Mouse (Mus musculus): ENCODE results near the gene Sox5. TPM values are rescaled to one million over a fixed set of nuclear protein-coding genes. Genes with fewer than 3 reads are reported as not detected.

Gene Sox5
- polyA plus RNA-seq, 1 experiment from 2014 or later, result 33.0 TPM

- 73% methylated on average over 3 of the region's 3 CpGs for WGBS
- Histone ChIP-seq H3K4me3 (no peak overlapping the region), H3K4me1 (no peaks in the 10 kb centered on the region), H3K36me3 (no peaks in the 10 kb centered on the region), H3K27me3 (replicated peaks) (no peaks in the 10 kb centered on the region), H3K27ac (no peak overlapping the region), H3K9ac (no peak overlapping the region), H3K9me3 (no peaks in the 10 kb centered on the region; the same call in 1 of the 2 replicates), H3K4me2 (replicated peaks) (no peak overlapping the region)
- no peak for ATAC-seq (ENCODE audit: low FRiP score, low read depth)
These were observed 40.6 kb downstream of the Sox5 start for GRCm38 (mm10) chr6:144741080-144741655.

GRCm38 (mm10) chr6:144740343-144740742 is 41.4 kb downstream of the Sox5 start:
- Histone ChIP-seq H3K27me3 (replicated peaks) (no peaks in the 10 kb centered on the region), H3K4me3 (no peak overlapping the region), H3K9ac (no peak overlapping the region), H3K36me3 (no peaks in the 10 kb centered on the region), H3K4me2 (replicated peaks) (no peak overlapping the region), H3K4me1 (no peaks in the 10 kb centered on the region), H3K27ac (no peak overlapping the region), H3K9me3 (no peaks in the 10 kb centered on the region; the same call in 1 of the 2 replicates)
- 90% methylated on average over 3 of the region's 3 CpGs for WGBS
- ATAC-seq (ENCODE audit: low FRiP score, low read depth), result no peak

DNA sequence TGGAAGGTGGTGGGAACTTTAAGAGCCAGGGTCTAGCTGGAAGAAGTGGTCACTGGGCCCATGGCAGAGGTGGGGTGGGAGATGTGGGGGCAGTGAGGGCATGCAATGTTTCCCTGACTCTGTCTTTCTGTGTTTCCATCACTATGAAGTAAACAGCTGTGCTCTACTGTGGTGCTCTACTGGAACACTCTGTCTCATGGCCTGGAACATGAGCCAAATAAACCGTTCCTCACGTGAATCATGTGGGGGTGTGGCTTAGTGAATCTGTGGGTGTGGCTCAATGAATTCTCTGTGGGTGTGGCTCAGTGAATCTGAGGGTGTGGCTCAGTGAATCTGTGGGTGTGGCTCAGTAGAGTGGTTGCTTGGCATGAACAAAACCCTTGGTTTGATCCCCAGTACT is 42.0 kb downstream of the Sox5 start:
- no peaks in the 10 kb centered on the region; the same call in 1 of the 2 replicates for H3K9me3 ChIP-seq
- WGBS, result 91% methylated on average over 2 of the region's 2 CpGs
- no peaks in the 10 kb centered on the region for H3K27me3 ChIP-seq (replicated peaks)
- no peaks in the 10 kb centered on the region for H3K4me1 ChIP-seq
- no peaks in the 10 kb centered on the region for H3K36me3 ChIP-seq
- no peak overlapping the region for H3K4me2 ChIP-seq (replicated peaks)
- no peak overlapping the region for H3K27ac ChIP-seq
- ATAC-seq (ENCODE audit: low FRiP score, low read depth), result no peak
- H3K4me3 ChIP-seq, result no peak overlapping the region
- no peak overlapping the region for H3K9ac ChIP-seq

DNA sequence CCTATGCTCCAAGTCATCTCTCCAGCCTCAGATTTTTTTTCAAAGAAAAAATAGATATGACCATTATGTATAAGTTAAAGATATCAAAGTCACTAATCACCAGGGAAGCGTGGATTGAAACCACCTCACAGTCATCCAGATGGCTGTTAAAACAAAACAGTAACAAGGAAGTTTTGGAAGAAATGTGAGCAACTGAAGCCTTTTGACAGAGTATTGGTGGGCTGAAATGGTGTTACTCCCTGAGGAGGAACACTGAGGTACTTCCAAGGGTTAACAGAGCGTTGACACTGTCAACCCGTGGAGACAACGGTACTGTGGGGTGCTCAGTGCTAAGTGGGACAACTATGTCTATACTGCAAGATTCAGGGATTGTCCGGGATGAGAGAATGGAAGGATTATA is 44.0 kb downstream of the Sox5 start:
- Histone ChIP-seq H3K27me3 (replicated peaks) (no peaks in the 10 kb centered on the region), H3K9me3 (no peaks in the 10 kb centered on the region; the same call in 1 of the 2 replicates), H3K27ac (no peak overlapping the region), H3K9ac (no peak overlapping the region), H3K4me2 (replicated peaks) (no peak overlapping the region), H3K4me3 (no peak overlapping the region), H3K36me3 (no peaks in the 10 kb centered on the region), H3K4me1 (no peaks in the 10 kb centered on the region)
- WGBS, result 93% methylated on average over 5 of the region's 5 CpGs
- no peak for ATAC-seq (ENCODE audit: low FRiP score, low read depth)

GRCm38 (mm10) chr6:144731251-144731970 is 50.4 kb downstream of the Sox5 start:
- Histone ChIP-seq H3K4me1 (no peaks in the 10 kb centered on the region), H3K27ac (no peak overlapping the region), H3K9ac (no peak overlapping the region), H3K27me3 (replicated peaks) (no peaks in the 10 kb centered on the region), H3K4me2 (replicated peaks) (no peak overlapping the region), H3K36me3 (no peaks in the 10 kb centered on the region), H3K4me3 (no peak overlapping the region), H3K9me3 (no peaks in the 10 kb centered on the region)
- ATAC-seq (ENCODE audit: low FRiP score, low read depth), result no peak
- 89% methylated on average over 10 of the region's 10 CpGs for WGBS

- WGBS, result 83% methylated on average over 12 of the region's 12 CpGs
- Histone ChIP-seq H3K4me1 (no peaks in the 10 kb centered on the region), H3K4me2 (replicated peaks) (no peak overlapping the region)
These were observed 58.1 kb downstream of the Sox5 start for GRCm38 (mm10) chr6:144723530-144724144.

DNA sequence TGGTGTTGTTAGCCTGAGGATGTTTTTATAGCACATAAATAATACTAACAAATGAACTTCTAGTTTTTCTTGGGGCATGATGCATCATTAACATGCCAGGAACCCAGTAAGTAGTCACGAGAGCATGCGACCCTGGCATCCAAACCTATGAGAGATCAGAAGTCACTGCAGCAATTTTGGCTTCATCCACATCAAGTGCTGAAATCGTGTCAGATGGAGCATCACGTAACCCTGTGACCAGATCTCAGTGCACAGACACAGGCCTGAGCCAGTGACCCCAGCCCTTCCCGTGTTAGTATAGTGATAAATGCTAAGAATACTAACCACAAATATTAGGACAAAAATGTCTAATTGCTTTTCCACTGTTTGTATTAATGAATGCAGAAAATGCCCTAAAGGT is 58.8 kb downstream of the Sox5 start:
- Histone ChIP-seq H3K4me3 (no peak overlapping the region), H3K27ac (no peak overlapping the region), H3K36me3 (no peaks in the 10 kb centered on the region), H3K27me3 (replicated peaks) (no peaks in the 10 kb centered on the region), H3K9me3 (no peaks in the 10 kb centered on the region), H3K4me1 (no peaks in the 10 kb centered on the region), H3K4me2 (replicated peaks) (no peak overlapping the region), H3K9ac (no peak overlapping the region)
- 91% methylated on average over 5 of the region's 5 CpGs for WGBS
- ATAC-seq (ENCODE audit: low FRiP score, low read depth), result no peak

More at GRCm38 (mm10) chr6:144723530-144724144, 58.1 kb downstream of the Sox5 start:
- Histone ChIP-seq H3K4me3 (no peak overlapping the region), H3K9me3 (no peaks in the 10 kb centered on the region), H3K9ac (no peak overlapping the region), H3K27ac (no peak overlapping the region), H3K36me3 (no peaks in the 10 kb centered on the region), H3K27me3 (replicated peaks) (no peaks in the 10 kb centered on the region)
- ATAC-seq (ENCODE audit: low FRiP score, low read depth), result no peak

DNA sequence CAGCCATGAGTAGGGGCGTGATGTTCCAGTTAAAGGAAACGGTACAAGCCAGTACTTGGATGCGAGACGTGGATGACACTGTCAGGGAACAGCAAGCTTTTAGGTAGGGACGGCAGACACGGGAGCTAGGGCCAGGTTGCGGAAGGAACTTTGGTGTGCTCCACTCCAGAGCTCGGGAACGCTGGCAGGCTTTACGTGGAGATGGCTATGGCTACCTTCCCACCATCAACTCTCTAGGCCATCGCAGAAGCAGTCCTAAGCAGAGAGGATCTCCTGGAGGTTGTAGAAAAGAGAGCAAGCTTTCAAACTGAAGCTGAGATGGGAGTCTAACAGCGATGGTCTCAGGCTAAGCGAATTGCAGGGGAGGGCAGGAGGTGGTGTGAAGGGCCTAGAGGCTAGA is 60.9 kb downstream of the Sox5 start:
- Histone ChIP-seq H3K4me3 (no peak overlapping the region), H3K4me2 (replicated peaks) (no peak overlapping the region), H3K36me3 (no peaks in the 10 kb centered on the region), H3K9ac (no peak overlapping the region), H3K9me3 (no peaks in the 10 kb centered on the region), H3K4me1 (no peaks in the 10 kb centered on the region), H3K27me3 (replicated peaks) (no peaks in the 10 kb centered on the region), H3K27ac (no peak overlapping the region)
- ATAC-seq (ENCODE audit: low FRiP score, low read depth), result no peak
- WGBS, result 95% methylated on average over 13 of the region's 13 CpGs

DNA sequence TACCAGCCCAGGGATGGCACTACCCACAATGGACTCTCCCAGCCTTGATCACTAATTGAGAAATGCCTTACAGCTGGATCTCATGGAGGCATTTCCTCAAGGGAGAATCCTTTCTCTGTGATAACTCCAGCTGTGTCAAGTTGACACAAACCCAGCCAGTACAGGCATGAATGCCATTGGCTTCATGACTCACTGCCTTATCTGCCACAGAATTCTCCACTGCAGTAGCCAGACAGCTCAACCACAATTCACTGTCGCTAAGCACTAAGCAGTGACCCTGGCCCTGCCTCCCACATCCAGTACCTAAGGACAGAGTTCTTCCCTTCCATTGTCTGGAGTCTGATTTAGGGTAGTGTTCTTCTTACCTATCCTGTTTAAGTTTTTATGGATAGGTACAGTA is 65.4 kb downstream of the Sox5 start:
- no peak overlapping the region for H3K9ac ChIP-seq
- no peak overlapping the region for H3K27ac ChIP-seq
- no peak overlapping the region for H3K4me3 ChIP-seq
- no peak for ATAC-seq (ENCODE audit: low FRiP score, low read depth)
- H3K9me3 ChIP-seq, result no peaks in the 10 kb centered on the region
- peaks cover 9% of the 10 kb centered on the region; the same call in 1 of the 2 replicates for H3K4me1 ChIP-seq
- no peak overlapping the region for H3K4me2 ChIP-seq (replicated peaks)
- no peaks in the 10 kb centered on the region for H3K36me3 ChIP-seq
- H3K27me3 ChIP-seq (replicated peaks), result no peaks in the 10 kb centered on the region
- WGBS, result 88% methylated on average over 1 of the region's 1 CpGs

DNA sequence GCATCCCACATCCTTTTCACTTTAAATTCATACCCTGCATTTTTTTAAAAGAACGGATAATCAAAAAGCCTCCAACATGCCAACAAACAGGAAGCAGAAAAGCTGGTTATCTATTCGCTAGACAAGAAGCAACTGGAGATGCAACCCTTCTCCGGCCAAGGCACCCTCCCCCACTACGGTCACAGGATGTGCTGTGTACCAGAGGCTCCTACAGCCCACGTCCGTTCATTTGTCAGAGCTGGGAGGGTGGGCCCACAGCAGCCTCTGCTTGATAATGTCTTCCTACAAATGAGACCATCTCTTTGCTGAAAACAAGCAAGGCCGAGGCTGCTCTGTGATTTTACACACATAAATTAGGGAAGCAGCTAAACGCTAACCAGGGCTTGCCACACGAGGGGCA is 69.9 kb downstream of the Sox5 start:
- no peak overlapping the region for H3K9ac ChIP-seq
- H3K27ac ChIP-seq, result no peak overlapping the region
- H3K36me3 ChIP-seq, result no peaks in the 10 kb centered on the region
- no peaks in the 10 kb centered on the region for H3K9me3 ChIP-seq
- H3K27me3 ChIP-seq (replicated peaks), result no peaks in the 10 kb centered on the region
- peaks cover 9% of the 10 kb centered on the region; the same call in 1 of the 2 replicates for H3K4me1 ChIP-seq
- ATAC-seq (ENCODE audit: low FRiP score, low read depth), result no peak
- WGBS, result 43% methylated on average over 9 of the region's 9 CpGs
- no peak overlapping the region for H3K4me3 ChIP-seq
- peak overlapping the region; percentile 12 for H3K4me2 ChIP-seq (replicated peaks)

DNA sequence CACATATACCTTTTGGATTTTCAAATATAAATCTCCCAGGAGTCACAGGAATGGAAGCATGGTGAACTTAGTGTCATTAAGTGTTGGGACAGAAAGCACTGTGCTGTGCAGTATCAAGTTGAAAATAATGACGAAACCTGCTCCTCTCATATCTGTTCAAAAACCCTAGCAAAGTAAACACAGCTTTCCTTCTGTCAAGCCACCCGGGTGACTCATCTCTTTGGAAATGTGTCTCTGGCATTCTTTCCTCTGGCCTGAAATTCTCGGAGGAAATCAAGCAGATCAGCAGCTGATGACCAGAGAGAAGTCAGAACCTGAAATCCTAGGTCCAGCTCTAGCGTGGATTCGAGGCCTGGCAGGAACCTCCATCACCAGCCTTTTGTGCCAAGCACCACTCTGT is 71.0 kb downstream of the Sox5 start:
- no peak overlapping the region for H3K27ac ChIP-seq
- peaks cover 9% of the 10 kb centered on the region; the same call in 1 of the 2 replicates for H3K4me1 ChIP-seq
- H3K4me3 ChIP-seq, result no peak overlapping the region
- ATAC-seq (ENCODE audit: low FRiP score, low read depth), result no peak
- no peaks in the 10 kb centered on the region for H3K27me3 ChIP-seq (replicated peaks)
- H3K4me2 ChIP-seq (replicated peaks), result no peak overlapping the region
- H3K36me3 ChIP-seq, result no peaks in the 10 kb centered on the region
- WGBS, result 66% methylated on average over 5 of the region's 5 CpGs
- H3K9ac ChIP-seq, result no peak overlapping the region
- no peaks in the 10 kb centered on the region for H3K9me3 ChIP-seq

DNA sequence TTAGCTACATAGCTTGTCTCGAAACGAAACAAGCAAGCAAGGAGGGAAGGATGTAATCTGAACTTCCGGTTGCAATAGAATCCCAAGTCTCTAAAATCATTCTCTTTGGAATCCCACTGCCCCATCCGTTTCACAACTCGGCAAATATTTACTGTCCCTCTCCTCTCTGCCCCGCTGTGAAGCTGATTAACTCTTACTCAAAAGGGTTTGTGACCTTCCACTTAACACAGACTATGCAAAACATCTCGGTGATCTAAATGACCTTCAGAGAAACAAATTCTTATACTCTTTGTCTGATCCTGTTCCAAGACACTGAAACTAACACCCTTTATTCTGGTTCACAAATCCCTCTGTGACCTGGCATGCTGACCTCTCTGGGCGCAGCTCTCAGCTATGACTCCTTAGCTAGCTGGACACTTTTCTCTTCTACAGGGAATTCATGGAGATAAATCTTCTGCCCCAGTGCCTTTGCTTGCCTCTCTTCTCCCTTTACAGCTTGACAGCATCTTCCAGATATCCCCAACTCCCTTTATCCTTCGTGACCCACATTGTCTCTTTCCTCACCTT is 72.1 kb downstream of the Sox5 start:
- ATAC-seq (ENCODE audit: low FRiP score, low read depth), result no peak
- H3K4me1 ChIP-seq, result peaks cover 9% of the 10 kb centered on the region; the same call in 1 of the 2 replicates
- H3K9me3 ChIP-seq, result no peaks in the 10 kb centered on the region
- no peak overlapping the region for H3K4me3 ChIP-seq
- H3K4me2 ChIP-seq (replicated peaks), result no peak overlapping the region
- WGBS, result 49% methylated on average over 9 of the region's 9 CpGs
- H3K27ac ChIP-seq, result no peak overlapping the region
- H3K27me3 ChIP-seq (replicated peaks), result no peaks in the 10 kb centered on the region
- no peak overlapping the region for H3K9ac ChIP-seq
- H3K36me3 ChIP-seq, result no peaks in the 10 kb centered on the region
